Mouse (Mus musculus) kidney, adult 2 months (tissue): ENCODE results near the gene Vax2.

Source experiments
- CTCF ChIP-seq: fragments of 200-500 bp; conservative IDR thresholded peaks from 2 replicates; pipeline ENCODE4 v1.5.1; 2011; ENCODE audit warnings: low read depth, mild to moderate bottlenecking, control low read depth, low read length, moderate library complexity, mixed read lengths; ENCODE audit not compliant: insufficient read depth, insufficient read length
- POLR2A ChIP-seq: fragments of 200-500 bp; IDR thresholded peaks from one replicate; pipeline ENCODE4 v1.6.1; 2011; ENCODE audit warnings: low read depth, low read length, control low read depth

DNA sequence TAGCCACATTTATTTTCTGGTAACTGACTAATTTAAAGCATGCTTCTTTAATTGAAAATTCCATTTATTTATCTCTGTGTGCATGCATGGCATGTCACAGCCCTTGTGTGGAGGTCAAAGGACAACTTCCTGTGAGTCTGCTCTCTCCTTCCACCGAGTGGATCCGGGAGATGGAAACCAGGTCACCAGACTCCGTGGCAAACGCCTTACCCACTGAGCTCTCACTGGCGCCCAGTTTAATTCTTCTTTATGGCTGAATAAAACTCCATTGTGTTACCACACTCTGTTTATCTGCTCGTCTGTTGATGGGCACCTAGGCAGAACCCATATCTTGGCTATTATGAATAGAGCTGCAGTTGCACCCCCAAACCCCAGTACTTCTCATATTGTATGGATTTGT is 11.5 kb downstream of the Vax2 start:
- no peak for TF ChIP-seq POLR2A
- no peak for TF ChIP-seq CTCF
